Mouse (Mus musculus): ENCODE measurements at regions not wholly inside any gene's neighbourhood (a gene's known extent, or its start where the extent isn't known, plus 50 kb on each side); places are given as distances from the start of the nearest gene placed in this dataset.

GRCm38 (mm10) chr16:9462497-9462896 is 532.9 kb downstream of the Grin2a start:
- Histone ChIP-seq H3K27ac (ENCODE audit: low read length) (no peak overlapping the region), H3K27me3 (replicated peaks; ENCODE audit: control insufficient read depth, insufficient read depth, low read length) (no peaks in the 10 kb centered on the region), H3K4me3 (ENCODE audit: low read length) (no peak overlapping the region), H3K9ac (ENCODE audit: low read depth, low read length) (no peak overlapping the region), H3K4me2 (ENCODE audit: low read depth, low read length) (no peak overlapping the region), H3K36me3 (ENCODE audit: control insufficient read depth, insufficient read depth, low read length) (no peaks in the 10 kb centered on the region), H3K4me1 (ENCODE audit: control insufficient read depth, insufficient read depth, low read length) (no peaks in the 10 kb centered on the region), H3K9me3 (ENCODE audit: control insufficient read depth, low read length) (no peaks in the 10 kb centered on the region)
- 82% methylated on average over 3 of the region's 3 CpGs for WGBS
- no peak for ATAC-seq

GRCm38 (mm10) chr16:9469394-9469793 is 526.0 kb downstream of the Grin2a start:
- Histone ChIP-seq H3K4me1 (ENCODE audit: control insufficient read depth, insufficient read depth, low read length) (no peaks in the 10 kb centered on the region), H3K36me3 (ENCODE audit: control insufficient read depth, insufficient read depth, low read length) (no peaks in the 10 kb centered on the region), H3K27me3 (replicated peaks; ENCODE audit: control insufficient read depth, insufficient read depth, low read length) (no peaks in the 10 kb centered on the region), H3K4me3 (ENCODE audit: low read length) (no peak overlapping the region), H3K9me3 (ENCODE audit: control insufficient read depth, low read length) (no peaks in the 10 kb centered on the region), H3K27ac (ENCODE audit: low read length) (no peak overlapping the region), H3K4me2 (ENCODE audit: low read depth, low read length) (no peak overlapping the region), H3K9ac (ENCODE audit: low read depth, low read length) (no peak overlapping the region)
- 64% methylated on average over 4 of the region's 4 CpGs for WGBS
- ATAC-seq, result no peak

GRCm38 (mm10) chr16:9485291-9485690 is 510.1 kb downstream of the Grin2a start:
- Histone ChIP-seq H3K4me3 (ENCODE audit: low read length) (no peak overlapping the region), H3K36me3 (ENCODE audit: control insufficient read depth, insufficient read depth, low read length) (no peaks in the 10 kb centered on the region), H3K9ac (ENCODE audit: low read depth, low read length) (no peak overlapping the region), H3K4me2 (ENCODE audit: low read depth, low read length) (no peak overlapping the region), H3K27ac (ENCODE audit: low read length) (no peak overlapping the region), H3K27me3 (replicated peaks; ENCODE audit: control insufficient read depth, insufficient read depth, low read length) (no peaks in the 10 kb centered on the region), H3K4me1 (ENCODE audit: control insufficient read depth, insufficient read depth, low read length) (no peaks in the 10 kb centered on the region), H3K9me3 (ENCODE audit: control insufficient read depth, low read length) (no peaks in the 10 kb centered on the region)
- no peak for ATAC-seq
- 50% methylated on average over 1 of the region's 1 CpGs for WGBS

- H3K9ac ChIP-seq (ENCODE audit: low read depth, low read length), result no peak overlapping the region
- no peaks in the 10 kb centered on the region for H3K27me3 ChIP-seq (replicated peaks; ENCODE audit: control insufficient read depth, insufficient read depth, low read length)
- H3K4me3 ChIP-seq (ENCODE audit: low read length), result no peak overlapping the region
- H3K4me2 ChIP-seq (ENCODE audit: low read depth, low read length), result no peak overlapping the region
- 36% methylated on average over 2 of the region's 2 CpGs for WGBS
- H3K27ac ChIP-seq (ENCODE audit: low read length), result no peak overlapping the region
- no peaks in the 10 kb centered on the region for H3K36me3 ChIP-seq (ENCODE audit: control insufficient read depth, insufficient read depth, low read length)
- ATAC-seq, result no peak
- no peaks in the 10 kb centered on the region for H3K4me1 ChIP-seq (ENCODE audit: control insufficient read depth, insufficient read depth, low read length)
- H3K9me3 ChIP-seq (ENCODE audit: control insufficient read depth, low read length), result no peaks in the 10 kb centered on the region
Observed at GRCm38 (mm10) chr16:9498301-9498700, 497.1 kb downstream of the Grin2a start.

- Histone ChIP-seq H3K4me2 (ENCODE audit: low read depth, low read length) (no peak overlapping the region), H3K9ac (ENCODE audit: low read depth, low read length) (no peak overlapping the region), H3K9me3 (ENCODE audit: control insufficient read depth, low read length) (no peaks in the 10 kb centered on the region), H3K4me1 (ENCODE audit: control insufficient read depth, insufficient read depth, low read length) (no peaks in the 10 kb centered on the region), H3K4me3 (ENCODE audit: low read length) (no peak overlapping the region), H3K27me3 (replicated peaks; ENCODE audit: control insufficient read depth, insufficient read depth, low read length) (no peaks in the 10 kb centered on the region), H3K27ac (ENCODE audit: low read length) (no peak overlapping the region), H3K36me3 (ENCODE audit: control insufficient read depth, insufficient read depth, low read length) (no peaks in the 10 kb centered on the region)
- WGBS, result 7% methylated on average over 4 of the region's 4 CpGs
- ATAC-seq, result peak; percentile 71
Observed at GRCm38 (mm10) chr16:9501713-9502112, 493.6 kb downstream of the Grin2a start.

GRCm38 (mm10) chr16:9509666-9510065 is 485.7 kb downstream of the Grin2a start:
- Histone ChIP-seq H3K36me3 (ENCODE audit: control insufficient read depth, insufficient read depth, low read length) (no peaks in the 10 kb centered on the region), H3K4me2 (ENCODE audit: low read depth, low read length) (no peak overlapping the region), H3K9ac (ENCODE audit: low read depth, low read length) (no peak overlapping the region), H3K27ac (ENCODE audit: low read length) (no peak overlapping the region), H3K4me1 (ENCODE audit: control insufficient read depth, insufficient read depth, low read length) (no peaks in the 10 kb centered on the region), H3K9me3 (ENCODE audit: control insufficient read depth, low read length) (no peaks in the 10 kb centered on the region), H3K27me3 (replicated peaks; ENCODE audit: control insufficient read depth, insufficient read depth, low read length) (no peaks in the 10 kb centered on the region), H3K4me3 (ENCODE audit: low read length) (no peak overlapping the region)
- no peak for ATAC-seq
- WGBS, result 79% methylated on average over 1 of the region's 1 CpGs

- H3K4me1 ChIP-seq (ENCODE audit: control insufficient read depth, insufficient read depth, low read length), result no peaks in the 10 kb centered on the region
- no peak overlapping the region for H3K4me3 ChIP-seq (ENCODE audit: low read length)
- H3K4me2 ChIP-seq (ENCODE audit: low read depth, low read length), result no peak overlapping the region
- 56% methylated on average over 4 of the region's 4 CpGs for whole genome bisulfite sequencing
- H3K27ac ChIP-seq (ENCODE audit: low read length), result no peak overlapping the region
- H3K27me3 ChIP-seq (replicated peaks; ENCODE audit: control insufficient read depth, insufficient read depth, low read length), result no peaks in the 10 kb centered on the region
- H3K36me3 ChIP-seq (ENCODE audit: control insufficient read depth, insufficient read depth, low read length), result no peaks in the 10 kb centered on the region
- H3K9ac ChIP-seq (ENCODE audit: low read depth, low read length), result no peak overlapping the region
- H3K9me3 ChIP-seq (ENCODE audit: control insufficient read depth, low read length), result no peaks in the 10 kb centered on the region
- ATAC-seq, result no peak
Observed at GRCm38 (mm10) chr16:9514538-9514937, 480.8 kb downstream of the Grin2a start.
